Mouse (Mus musculus) cerebellum, postnatal 36 days (tissue): ENCODE measurements around the gene Als2.

Experiments used
- DNase-seq, 2 experiments: peaks; one replicate each; pipeline ENCODE4 v3.0.0; 2021 to 2022; ENCODE audit warnings: mixed read lengths in 2 of 2

The Als2 gene

DNA sequence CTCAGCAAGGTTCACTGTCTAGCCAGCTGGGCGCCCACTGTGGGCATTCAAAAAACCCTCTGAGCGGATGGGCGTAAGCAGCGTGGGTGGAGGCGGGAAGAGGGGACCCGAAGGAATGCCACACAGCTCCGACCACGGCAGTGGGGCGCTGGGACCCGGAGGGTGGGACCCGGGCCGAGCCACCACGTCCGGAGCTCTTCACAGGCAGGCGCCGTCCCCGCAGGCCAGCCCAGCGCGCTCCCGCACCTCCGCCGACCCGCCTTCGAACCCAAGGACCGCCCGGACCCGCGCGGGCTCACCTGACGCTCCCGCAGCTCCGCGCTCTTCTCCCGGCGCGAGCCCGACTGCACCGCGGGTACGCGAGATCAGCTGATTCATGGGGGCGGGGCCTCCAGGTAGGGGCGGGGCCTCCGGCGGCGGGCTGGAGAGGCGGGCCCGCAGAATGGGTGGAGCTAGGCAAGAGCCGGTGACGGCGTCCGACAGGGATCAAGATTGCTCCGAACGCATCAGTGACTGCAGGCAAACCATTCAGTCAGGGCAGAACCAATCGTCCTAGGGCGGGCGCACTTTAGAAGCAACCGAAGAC is at the start of gene Als2:
Als2 (minus strand) TSS at position 376 of the 586 bp plus-strand sequence.
- DNase-seq, result peak; percentile 99

DNA sequence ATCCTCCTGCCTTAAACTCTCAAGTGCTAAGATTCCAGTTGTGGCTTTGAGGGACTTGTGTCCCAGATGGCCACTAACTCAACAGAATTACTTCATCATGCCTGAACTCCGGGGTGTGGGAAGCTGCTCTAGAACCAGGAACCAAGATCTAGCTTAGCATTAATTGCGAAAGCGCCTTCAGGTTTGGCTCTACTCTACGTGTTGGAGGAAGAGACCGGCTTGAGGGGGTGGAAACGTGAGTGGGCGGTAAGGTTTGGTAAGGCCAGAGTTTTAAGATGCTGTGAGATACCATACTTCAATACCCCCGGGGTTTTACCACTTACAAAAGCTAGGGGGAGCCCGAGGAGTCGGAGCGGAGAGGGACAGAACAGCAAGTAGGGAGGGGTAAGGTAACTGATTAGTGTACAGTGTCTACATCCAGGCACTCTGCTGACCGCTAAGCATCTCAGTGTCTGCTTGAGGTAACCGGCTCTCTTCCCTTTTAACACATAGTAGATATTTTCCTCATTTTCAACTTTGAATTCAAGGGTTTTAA is 49.4 kb upstream of the Als2 start:
- no peak for DNase-seq

DNA sequence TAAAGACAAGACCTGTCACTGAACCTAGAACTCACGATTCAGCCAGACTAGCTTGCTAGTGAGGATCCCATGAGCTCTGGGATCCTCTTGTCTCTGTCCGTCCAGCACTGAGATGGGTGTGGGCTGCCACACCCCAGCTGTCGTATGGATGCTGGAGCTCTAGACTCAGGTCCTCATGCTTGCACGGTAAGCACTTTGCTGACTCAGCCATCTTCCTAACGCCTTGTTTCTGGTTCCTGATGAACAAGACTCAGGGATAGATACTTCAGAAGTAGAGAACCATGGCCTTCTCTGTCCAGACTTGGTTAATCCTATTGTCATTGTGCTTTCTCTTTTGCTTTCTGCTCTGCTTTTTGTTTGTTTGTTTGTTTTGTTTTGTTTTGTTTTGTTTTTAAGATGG is 48.8 kb upstream of the Als2 start:
- no peak for DNase-seq

DNA sequence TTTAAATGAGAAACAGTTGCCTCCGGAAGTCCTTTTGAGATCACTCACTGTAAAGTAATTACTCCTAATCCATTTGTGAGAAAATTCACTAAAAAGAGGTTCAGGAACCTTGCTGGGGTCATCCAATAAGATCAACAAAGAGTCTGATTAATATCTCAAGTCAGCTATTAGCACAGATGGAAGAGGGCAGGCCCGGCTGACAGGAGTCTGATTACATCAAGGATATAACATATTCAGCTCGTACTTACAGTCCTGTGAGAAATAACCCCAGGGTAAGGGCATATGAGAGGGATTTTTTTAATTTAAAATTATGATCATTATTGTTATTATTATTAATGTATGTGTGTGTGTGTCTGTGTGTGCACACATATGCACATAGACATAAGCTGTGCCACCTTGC is 35.2 kb upstream of the Als2 start:
- no peak for DNase-seq

DNA sequence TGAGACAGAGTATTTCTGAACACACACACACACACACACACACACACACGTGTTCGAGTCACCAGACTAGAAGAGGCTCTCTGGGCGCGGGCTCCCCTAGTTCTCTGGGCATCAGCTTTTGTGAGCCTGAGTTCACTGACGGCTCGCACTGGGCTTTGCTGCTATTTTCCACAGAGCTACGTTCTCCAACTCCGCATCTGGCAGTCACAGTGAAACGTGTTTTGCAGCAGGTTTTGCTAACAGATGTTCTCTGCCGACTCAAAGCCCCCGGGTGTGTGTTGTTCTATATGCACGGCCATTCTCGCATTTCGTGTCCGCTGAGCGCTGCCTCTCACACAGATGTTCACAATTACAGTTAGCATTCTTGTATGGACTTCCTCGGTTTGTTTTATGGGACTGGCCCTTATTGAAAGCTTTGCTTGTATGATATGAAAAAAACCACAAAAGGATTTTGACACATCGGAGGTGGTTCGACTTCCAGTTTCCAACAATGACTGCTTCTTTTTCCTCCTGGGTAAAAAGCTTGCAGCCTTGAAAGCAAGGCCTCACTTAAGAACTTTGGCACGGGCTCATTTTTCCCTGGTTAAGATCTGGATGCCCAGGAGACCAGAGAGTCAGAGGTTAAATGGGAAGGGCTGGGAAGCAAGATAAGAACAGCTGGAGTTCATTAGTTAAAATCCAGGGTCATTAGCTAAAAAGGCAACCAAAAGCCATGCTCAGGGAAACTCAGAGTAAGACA is 33.1 kb upstream of the Als2 start:
- DNase-seq, result no peak

DNA sequence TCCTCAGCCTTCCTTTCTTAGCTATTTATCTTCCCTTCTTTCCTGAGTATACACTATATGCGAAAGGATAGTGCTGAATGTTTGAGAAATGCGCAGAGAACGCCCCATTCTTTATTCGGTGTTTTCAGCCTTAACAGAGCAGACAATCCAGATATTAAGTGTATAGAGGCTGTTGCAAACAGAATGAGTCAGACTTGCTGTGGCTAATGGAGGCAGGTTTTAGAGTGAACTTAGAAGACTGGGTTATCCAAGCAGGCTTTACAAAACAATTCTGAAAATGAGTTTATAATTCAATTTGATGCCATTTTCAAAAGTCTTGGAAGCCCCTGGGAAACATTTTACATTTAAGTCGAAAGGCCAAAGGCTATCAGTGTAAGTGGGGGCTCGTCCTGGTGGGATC is 32.4 kb upstream of the Als2 start:
- no peak for DNase-seq

DNA sequence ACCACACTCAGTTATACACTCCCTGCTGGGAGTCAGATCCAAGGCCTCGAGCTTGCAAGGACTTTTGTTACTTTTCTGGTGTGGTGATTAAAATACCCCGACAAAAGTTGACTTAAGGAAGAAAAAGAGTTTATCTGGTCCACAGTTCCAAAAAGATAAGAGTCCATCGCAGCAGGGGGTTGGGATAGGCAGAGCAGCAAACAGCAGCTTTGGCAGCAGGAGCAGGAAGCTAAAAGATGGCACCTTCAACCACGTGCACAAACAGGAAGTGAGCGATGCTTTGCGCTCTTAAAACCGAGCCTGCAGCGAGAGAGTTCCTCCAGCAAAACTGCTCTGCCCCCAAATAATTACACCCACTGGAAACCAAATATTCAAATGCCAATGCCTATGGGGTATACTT is 31.9 kb upstream of the Als2 start:
- DNase-seq, result no peak

DNA sequence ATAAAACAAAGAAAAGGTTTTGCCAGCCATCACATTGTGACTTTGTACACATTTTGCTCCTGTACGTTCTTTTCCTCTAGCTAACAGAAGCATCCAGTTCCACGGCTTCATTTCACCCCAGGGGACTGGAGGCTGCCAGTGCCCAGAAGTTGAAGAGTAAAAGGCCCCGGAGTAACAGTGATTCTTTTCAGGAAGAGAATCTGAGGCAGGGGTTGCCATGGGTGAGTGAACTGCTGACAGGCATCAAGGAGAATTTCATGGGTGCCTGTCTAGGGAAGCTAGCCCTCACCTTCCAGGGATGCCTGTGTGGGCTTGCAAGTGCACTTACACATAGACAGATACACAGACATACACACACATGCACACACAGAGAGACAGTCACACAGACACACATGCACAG is 20.7 kb upstream of the Als2 start:
- DNase-seq, result no peak

DNA sequence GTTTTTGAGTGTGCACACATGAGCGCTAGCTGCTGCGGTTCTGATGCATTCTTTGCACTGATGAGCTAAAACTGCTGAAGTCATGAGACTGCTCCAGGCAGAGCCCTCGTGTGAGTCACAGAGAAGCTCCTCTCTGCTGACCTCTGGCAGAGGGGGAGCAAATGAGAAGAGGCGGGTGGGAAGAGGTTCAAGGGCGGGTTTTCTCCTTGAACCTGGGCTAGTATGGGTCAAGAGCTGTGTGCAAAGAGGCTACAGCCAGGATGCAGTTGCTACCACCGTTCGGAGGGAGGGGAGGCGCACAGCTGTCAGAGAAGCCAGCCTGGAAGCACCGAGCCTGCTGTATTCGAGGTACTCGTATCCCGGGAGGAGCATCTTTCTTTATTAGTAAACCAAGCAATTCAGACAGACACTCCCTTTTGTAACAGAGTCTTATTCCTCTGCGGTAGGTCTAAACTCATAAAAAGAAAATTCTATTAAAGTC is 19.8 kb upstream of the Als2 start, which contains the start of gene Cdk15:
Cdk15 (plus strand) TSS at position 156 of the 481 bp plus-strand sequence.
- no peak for DNase-seq

DNA sequence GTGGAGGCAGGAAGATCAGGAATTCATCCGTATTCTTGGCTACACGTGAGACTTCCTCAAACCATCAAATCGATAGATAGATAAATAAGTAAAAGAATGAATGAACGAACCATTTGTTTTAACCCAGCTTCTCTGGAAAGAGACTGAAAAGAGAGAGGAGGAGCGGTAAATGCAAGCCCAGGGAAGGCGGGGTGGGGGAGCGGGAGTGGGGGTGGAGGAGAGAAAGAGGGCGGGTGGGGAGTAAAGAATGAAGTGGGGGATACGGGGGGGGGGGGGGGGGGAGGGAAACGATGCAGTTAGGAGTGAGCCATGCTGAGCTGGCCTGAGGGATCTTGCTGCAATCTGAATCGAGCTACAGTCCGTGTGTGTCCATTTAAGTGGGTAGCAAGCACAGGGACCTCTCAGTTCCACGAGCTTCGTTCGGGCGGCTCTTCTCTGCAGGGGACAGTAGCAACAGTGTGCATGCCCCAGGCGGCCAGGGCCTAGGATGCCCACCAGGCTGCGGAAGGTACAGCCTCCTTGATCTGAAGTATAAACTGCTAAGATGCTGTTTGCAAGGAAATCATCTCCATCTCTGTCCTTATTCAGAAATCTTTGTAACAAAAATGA is 16.4 kb upstream of the Als2 start:
- peak; percentile 27 to 41 for DNase-seq

DNA sequence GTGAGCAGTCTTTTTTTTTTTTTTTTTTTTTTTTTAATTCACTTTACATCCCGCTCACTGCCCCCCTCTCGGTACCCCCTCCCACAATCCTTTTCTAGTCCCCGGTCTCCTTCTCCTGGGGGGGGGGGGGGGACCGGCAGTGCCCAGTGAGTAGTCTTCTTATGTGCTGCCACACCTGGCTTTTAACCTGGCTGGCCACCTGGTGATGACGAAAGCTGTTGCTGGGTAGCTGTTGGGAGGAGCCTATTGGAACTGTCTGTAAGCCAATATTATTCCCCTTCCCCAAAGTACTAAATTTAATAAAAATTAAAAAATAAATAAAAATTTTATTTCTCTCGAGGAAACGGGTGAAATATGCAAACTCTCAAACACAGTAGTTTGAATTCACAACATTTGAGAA is 15.7 kb upstream of the Als2 start:
- DNase-seq, result peak; percentile 55 to 63

DNA sequence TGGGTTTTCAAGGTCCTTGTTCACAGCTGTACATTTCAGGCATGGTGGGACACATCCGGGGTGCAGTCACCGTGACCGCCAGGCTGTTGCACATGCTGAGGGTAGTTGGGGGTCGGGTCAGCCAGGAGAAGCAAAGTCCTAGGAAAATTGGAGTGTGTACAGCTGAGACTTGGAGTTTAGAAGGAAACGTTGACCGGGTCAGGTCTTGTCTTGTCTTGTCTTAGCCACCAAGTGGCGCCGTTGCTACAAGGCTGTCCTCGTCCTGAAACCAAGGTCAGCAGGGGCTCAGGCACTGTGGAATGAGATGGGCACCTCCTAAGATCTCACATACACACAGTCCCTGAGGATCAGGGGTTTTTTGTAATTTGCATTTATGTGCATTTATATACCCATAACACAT is 10.6 kb upstream of the Als2 start:
- peak; percentile 75 to 80 for DNase-seq

DNA sequence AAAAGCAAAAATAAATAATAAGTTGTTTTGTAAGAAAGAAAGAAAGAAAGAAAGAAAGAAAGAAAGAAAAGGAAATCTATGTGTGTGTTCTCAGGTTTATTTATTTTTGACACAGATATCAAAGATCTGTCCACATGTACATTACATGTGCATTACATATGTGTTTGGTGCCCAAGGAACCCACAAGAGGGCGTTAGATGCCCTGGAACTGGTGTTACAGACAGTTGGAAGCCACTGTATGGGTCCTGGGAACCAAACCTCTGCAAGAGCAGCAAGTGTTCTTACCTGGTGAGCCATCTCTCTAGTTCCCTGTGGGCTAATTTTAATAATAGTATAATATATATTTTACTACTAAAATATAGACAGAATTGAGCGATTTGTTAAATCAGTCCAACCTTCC is 6.7 kb upstream of the Als2 start:
- DNase-seq, result no peak

DNA sequence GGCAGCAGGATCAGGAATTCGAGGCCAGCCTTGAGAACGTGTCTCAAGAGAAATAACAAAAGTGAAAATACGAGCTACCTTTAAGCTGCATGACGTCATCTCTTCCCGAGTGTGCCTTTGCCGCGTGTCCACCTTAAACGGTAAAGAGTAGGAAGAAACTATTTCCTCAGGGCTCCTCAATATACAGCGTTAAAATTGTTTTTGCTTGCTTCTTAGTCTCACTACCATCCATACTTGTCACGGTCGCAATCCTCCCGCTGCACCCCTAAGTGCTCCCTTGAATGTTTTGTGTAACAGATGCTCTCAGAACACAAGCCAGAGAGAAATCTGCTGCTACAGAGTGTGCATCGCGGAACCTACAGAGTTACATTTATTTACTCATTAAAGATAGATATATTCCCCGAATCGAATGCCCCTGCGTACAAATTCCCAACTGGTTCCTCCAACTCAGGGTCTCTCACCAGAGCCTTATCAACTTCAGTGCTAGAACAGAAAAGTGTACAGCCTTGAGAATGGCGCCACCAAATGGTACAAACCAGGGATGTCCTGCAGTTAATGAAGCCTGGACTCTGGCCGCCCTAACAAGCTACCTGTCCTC is 682 bp upstream of the Als2 start:
- peak; percentile 80 to 90 for DNase-seq

DNA sequence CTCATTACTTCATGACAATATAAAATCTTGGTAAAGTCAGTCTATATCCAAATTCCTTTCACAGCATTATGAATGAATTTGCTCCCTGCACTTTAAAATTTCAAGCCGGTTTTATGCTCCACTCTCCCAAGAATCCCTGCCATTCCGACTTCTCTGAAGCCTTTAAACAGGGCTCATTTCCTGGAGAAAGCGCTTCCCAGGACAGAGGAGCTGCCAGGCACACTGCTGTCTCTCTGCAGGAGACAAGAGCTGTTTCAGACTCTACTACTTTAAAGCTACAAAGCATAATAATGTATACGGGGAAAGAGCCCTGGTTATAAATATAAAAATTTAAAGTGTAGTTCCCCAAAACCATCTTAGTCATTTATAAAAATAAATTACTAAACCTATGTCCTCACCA is 7.8 kb downstream of the Als2 start:
- peak; percentile 66 to 71 for DNase-seq

DNA sequence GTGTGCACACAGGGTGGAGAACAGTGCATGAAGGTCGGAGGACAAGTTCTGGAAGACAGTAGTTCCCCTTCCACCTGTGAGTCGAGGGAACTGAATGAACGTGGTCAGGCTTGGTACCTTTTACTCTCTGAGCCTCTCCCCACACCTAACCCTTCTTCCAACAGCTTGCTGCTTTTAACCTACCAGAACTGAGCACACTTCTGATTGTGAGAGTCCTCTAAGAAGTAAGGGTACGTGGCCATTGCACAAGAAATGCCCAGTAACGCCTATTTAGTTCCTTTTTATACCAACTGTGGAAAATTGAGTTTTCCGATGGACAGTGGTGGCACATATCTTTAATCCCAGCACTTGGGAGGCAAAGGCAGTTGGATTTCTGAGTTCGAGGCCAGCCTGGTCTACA is 8.5 kb downstream of the Als2 start:
- DNase-seq, result no peak

DNA sequence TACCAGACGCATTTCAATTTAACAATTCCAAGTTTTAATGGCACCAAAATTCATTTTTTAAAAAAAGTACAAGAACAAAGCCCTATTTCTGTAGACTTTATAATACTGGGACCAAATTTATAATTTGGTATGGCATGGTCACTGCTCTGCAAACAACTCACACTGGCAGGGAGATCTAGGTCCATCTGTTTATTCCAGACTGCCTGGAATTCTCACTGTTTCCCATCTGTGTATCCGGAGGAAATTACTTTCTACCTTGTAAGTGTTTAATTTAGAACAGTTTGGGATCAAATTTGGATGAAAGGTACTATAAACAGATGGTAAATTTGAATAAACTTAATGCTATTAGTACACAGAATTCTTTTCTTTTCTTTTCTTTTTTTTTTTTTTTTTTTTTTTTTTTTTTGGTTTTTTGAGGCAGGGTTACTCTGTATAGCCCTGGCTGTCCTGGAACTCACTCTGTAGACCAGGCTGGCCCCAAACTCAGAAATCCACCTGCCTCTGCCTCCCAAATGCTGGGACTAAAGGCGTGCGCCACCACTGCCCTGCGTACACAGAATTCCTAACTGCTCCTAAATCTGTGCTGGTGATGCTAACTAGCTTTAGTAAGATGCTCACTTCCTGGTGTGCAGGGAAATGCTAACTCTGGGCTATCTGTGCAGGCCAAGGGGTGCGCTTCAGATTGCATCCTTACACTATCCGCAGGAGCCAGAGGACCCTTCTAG is 14.8 kb downstream of the Als2 start:
- DNase-seq, result peak; percentile 51 to 70

DNA sequence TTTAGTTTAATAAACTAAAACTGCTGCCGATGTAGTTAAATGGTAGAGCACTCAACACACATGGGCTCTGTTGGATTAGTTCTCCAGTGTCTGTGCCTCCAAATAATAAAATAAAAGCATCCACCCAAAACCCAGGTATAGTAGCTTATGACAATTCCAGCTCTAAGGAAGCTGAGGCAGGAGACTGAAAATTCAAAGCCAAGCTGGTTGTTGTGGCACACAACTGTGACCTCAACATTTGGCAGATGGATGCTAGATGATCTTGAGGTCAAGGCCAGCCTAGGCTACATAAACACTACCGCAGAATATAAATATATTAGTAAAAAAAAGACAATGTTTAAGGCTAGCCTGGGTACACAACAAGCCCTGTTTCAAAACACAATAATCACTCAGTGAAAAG is 15.4 kb downstream of the Als2 start:
- no peak for DNase-seq

DNA sequence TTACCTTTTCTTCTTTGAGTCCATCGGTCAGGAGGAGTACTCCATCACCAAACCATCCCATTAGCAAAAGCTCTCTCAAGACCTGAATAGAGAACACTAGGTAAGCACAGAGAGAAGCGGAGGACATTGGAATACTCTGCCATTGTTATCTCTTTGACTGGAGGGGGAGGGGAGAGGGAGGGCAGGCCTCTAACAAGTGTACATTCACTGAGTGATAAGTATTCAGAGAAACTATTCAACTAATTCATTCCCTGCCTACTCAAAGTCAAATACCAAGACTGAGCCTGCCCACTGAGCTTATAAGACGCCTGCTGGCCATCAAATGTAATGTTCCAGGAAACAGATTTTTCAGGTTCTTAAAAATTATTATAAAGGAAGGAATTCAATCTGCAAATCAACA is 16.7 kb downstream of the Als2 start:
- no peak for DNase-seq

DNA sequence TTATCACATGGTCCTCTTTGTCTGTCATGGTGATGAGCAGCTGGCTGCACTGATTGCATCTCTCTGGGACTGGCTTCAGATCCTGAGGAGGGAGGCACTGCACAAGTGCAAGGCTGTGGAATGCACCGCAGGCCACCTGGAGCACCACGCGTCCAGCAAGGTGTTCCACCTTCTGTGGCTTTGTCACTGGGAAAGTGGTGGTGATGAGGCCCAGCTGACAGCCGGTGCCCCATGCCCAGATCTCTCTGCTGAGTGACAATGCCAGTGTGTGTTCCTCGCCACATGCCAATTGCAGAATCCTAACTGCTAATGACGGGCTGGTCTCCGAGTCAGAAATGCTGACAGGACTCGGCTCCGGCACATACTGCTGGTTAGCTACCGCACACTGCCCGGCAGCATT is 21.6 kb downstream of the Als2 start:
- DNase-seq, result peak; percentile 85 to 86

DNA sequence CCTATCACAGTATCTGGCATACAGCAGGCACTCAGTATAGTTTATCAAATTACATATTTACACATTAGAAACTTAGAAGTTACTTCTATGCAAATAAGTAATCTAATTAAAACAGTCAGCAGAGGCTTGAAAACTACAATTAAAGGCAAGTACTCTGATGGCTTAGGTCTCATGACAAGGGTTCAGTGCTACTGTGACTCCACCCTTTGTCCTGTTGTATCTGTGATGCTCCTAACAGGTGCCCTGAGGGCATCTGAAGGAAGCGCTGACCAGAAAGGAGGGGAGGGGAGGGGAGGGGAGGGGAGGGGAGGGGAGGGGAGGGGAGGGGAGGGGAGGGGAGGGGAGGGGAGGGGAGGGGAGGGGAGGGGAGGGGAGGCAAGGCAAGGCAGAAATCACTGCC is 24.1 kb downstream of the Als2 start:
- no peak for DNase-seq

DNA sequence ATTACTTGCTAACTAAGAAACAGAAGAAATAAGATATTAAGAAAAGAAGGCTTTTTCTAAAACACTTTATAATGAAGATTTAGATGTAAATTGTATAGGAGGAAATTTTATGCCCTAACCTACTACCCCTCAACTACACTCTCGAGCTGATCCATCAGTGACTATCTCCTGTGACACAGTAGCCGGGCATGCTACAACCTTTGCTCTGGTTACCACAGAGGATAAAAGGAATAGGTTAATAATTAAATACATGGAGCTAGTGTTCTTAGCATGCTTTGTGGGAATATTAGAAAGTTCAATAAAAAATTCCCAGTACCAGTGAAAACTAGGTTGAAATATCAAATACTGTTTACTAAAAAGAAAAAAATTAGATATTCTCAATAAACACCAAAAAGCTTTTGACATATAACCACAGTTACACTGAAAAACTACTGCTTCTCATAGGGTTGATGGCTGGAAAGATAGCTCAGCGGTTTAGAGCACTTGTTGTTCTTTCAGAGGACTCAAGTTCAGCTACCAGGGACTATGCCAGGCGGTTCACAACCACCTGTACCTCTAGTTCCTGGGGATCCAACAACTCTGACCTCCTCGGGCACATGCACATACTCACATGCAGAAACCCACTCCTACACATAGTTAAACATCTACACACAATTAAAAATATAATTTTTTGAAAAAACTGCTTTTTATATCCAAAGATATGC is 24.8 kb downstream of the Als2 start:
- no peak for DNase-seq
